Mouse (Mus musculus): ENCODE results near the gene Rmnd5b.

DNA sequence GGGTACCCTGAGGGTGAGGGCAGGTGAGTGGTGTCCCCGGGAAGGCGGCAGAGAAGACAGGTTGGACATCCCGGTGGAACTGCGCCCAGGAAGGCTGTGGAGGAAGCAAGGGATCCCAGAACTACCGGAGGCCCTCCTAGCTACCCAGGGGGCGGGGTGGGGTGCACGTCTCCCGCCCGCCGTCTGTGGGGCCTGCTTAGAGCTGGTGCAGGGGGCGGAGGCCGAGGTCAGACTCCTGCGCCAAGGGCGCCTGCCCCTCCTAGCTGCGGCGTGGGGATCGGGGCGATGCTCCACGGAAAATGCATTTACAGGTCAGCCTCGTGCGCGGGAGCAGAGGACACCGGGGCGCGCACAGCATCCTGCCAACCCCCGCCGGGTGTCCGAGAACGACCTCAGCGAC, 14.6 kb upstream of the Rmnd5b start:
- no peak for TF ChIP-seq CTCF (IDR thresholded peaks at IDR 0.05; ENCODE audit: low read depth, low read length)
- no peak for TF ChIP-seq TAL1 (conservative IDR thresholded peaks at IDR 0.05; ENCODE audit: low read depth, low read length)
- no peak for TF ChIP-seq POLR2AphosphoS5 (IDR thresholded peaks at IDR 0.05; ENCODE audit: insufficient replicate concordance, low read depth, low read length)

All from G1E (cell line).